Mouse (Mus musculus) G1E (cell line): ENCODE data around the gene Slc16a12. TPM values are rescaled to one million over a fixed set of nuclear protein-coding genes. Genes with fewer than 3 reads are reported as not detected.
"Not testable (repeated sequence)": the region's sequence is repeated elsewhere in the genome, so short reads cannot be mapped to it uniquely, and the experiment has no call there.

Source experiments
- ATAC-seq: 2 replicates; pipeline ENCODE4 v1.8.0; 2016; ENCODE audit warnings: mild to moderate bottlenecking; ENCODE audit not compliant: insufficient number of reproducible peaks, poor library complexity, low FRiP score, severe bottlenecking; ENCODE audit errors: extremely low read depth
- DNase-seq: peaks from one replicate; pipeline ENCODE4 v3.0.0; 2012; ENCODE audit warnings: low spot score
- H3K27me3 ChIP-seq: 2 replicates; pipeline ENCODE4 v1.6.1; 2012; ENCODE audit warnings: mild to moderate bottlenecking, low read length, inconsistent platforms; ENCODE audit not compliant: insufficient read depth
- H3K36me3 ChIP-seq: replicated peaks from 2 replicates; pipeline ENCODE3; 2012; ENCODE audit warnings: mild to moderate bottlenecking, inconsistent platforms
- H3K4me1 ChIP-seq: 2 replicates; pipeline ENCODE4 v1.6.1; 2012; ENCODE audit warnings: low read depth, low read length, inconsistent platforms, mixed read lengths; ENCODE audit not compliant: insufficient read depth
- H3K4me3 ChIP-seq: 2 replicates; pipeline ENCODE4 v1.5.1; 2012; ENCODE audit warnings: low read depth, mild to moderate bottlenecking, inconsistent platforms, low read length, moderate library complexity, mixed read lengths
- H3K9me3 ChIP-seq: replicated peaks from 2 replicates; pipeline ENCODE4 v1.6.1; 2012; ENCODE audit warnings: inconsistent platforms
- CTCF ChIP-seq: IDR thresholded peaks from 2 replicates; pipeline ENCODE4 v1.5.1; 2012; ENCODE audit warnings: low read depth, low read length, inconsistent platforms, mixed read lengths
- GATA1 ChIP-seq: IDR thresholded peaks from 2 replicates; pipeline ENCODE4 v1.6.1; 2012; ENCODE audit warnings: borderline replicate concordance, low read length, inconsistent platforms, mixed read lengths
- GATA2 ChIP-seq: IDR thresholded peaks from 2 replicates; pipeline ENCODE4 v1.6.1; 2012; ENCODE audit warnings: low read depth, low read length, inconsistent platforms, borderline replicate concordance
- POLR2AphosphoS5 ChIP-seq: IDR thresholded peaks from 2 replicates; pipeline ENCODE4 v1.6.1; 2012; ENCODE audit warnings: low read depth, low read length, inconsistent platforms; ENCODE audit not compliant: insufficient replicate concordance
- TAL1 ChIP-seq: conservative IDR thresholded peaks from 2 replicates; pipeline ENCODE4 v1.6.1; 2012; ENCODE audit warnings: low read depth, low read length, inconsistent platforms, mixed read lengths
- polyA plus RNA-seq: library from polyadenylated mRNA; stranded (reverse); fragments of >175 nt; gene quantifications from 2 replicates; pipeline ENCODE4 v1.2.3, GENCODE M21; 2012
- total RNA-seq, 2 experiments: library from RNA; stranded (forward) in 1 of 2; stranded (reverse) in 1 of 2; fragments of 200-1000 nt in 1 of 2; fragments of >200 nt in 1 of 2; fragmentation: Nextera tagmentation in 1 of 2; gene quantifications; 2 replicates each; pipeline ENCODE4 v1.2.3; 2014 to 2017

Gene Slc16a12
- total and polyA plus RNA-seq, 3 experiments, result 0.11 TPM; not detected in 2

DNA sequence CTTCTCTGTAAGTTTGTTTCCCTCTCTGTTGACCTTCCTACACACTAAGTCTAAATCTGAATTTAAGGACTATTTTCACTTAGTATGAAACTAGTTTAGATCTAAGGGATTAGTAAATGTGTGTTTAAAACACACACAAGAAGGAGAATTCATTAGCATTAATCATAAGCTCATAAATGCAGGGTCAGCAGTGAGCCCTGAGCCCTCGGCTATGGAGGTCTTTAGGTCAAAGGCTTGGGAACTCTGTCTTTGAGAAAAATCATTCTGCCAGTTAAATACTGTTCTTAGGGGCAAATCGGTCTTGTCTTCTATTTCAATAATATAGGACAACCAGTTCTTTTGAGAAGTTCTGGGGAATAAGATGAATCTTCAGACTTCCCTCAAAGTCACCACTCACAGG lies 1.9 kb upstream of the Slc16a12 start:
- H3K9me3 ChIP-seq, result no peaks in the 10 kb centered on the region
- no peak for ATAC-seq

DNA sequence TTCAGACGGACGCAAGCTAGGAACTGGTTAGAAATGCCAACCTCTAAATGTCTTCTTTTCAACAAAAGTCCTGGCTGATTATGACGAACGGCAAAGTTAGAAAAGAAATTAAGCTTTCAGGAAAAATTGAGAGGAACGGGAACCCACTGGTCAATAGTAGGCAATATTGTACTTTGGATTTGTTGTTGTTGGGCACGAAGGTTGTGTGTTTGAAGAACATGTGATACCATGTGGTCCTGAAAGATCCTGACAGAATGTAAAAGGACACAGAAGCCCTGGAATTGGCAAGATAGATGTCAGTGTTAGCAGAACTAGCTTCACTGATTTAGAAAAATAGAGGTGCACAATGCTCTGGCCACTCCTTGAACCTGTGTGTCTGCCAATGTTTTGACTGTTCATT lies 880 bp upstream of the Slc16a12 start:
- ATAC-seq, H3K4me1 ChIP-seq, H3K27me3 ChIP-seq, H3K4me3 ChIP-seq, H3K9me3 ChIP-seq, DNase-seq, H3K36me3 ChIP-seq: not testable (repeated sequence)

More for the DNA sequence above, 1.9 kb upstream of the Slc16a12 start:
- Histone ChIP-seq H3K4me1 (no peaks in the 10 kb centered on the region), H3K4me3 (no peak overlapping the region), H3K36me3 (no peaks in the 10 kb centered on the region), H3K27me3 (peaks cover 5% of the 10 kb centered on the region)
- no peak for TF ChIP-seq TAL1
- no peak for DNase-seq

DNA sequence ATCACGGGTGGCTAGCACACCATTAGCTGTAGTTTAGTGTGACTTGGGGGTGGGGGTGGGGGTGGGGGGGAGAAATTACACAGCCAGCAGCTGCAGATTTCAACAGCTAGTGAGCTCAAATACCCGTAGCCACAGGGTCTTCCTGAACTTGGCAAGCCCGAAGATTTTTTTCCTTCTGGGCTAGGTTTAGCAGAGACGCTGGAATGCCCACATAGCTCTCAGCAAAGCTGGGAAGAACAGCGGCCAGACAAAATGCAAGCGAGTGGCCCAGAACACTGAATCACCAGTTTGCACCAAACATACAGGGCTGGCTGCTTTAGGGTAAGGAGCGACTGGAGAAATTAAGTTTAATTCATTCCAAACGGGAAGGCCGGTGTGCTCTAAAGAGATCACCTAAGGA lies 888 bp downstream of the Slc16a12 start:
- no peak for TF ChIP-seq GATA2
- TF ChIP-seq CTCF, result no peak
- TF ChIP-seq TAL1, result no peak
- no peak for TF ChIP-seq GATA1
- ATAC-seq, result no peak
- peaks cover 5% of the 10 kb centered on the region for H3K27me3 ChIP-seq
- H3K36me3 ChIP-seq, result no peaks in the 10 kb centered on the region
- no peak overlapping the region for H3K4me3 ChIP-seq
- DNase-seq, result no peak
- no peaks in the 10 kb centered on the region for H3K4me1 ChIP-seq
- H3K9me3 ChIP-seq, result no peaks in the 10 kb centered on the region

DNA sequence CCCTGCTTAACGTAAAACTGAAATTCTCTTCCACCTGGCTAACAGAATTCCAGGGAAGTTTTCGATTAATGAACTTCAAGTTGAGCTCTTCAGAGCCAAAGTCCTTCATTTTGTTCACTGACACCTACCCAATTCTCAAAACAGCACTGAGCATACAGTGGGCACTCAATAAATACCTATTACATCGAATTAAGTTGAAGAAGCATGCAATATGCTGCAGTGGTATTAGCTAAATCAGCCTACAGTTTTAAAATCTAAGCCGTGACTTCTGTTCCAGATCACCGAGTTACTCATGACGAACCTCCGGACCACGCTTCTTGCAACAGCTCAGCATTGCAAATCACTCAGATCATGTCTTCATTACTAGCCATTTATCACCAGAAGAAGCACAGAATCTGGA lies 2.1 kb downstream of the Slc16a12 start:
- peaks cover 5% of the 10 kb centered on the region for H3K27me3 ChIP-seq
- no peaks in the 10 kb centered on the region for H3K4me1 ChIP-seq
- no peaks in the 10 kb centered on the region for H3K36me3 ChIP-seq
- H3K9me3 ChIP-seq, result no peaks in the 10 kb centered on the region
- no peak for ATAC-seq
- no peak for DNase-seq
- TF ChIP-seq CTCF (no peak), GATA1 (no peak), POLR2AphosphoS5 (no peak), TAL1 (no peak), GATA2 (no peak)
- H3K4me3 ChIP-seq, result no peak overlapping the region

DNA sequence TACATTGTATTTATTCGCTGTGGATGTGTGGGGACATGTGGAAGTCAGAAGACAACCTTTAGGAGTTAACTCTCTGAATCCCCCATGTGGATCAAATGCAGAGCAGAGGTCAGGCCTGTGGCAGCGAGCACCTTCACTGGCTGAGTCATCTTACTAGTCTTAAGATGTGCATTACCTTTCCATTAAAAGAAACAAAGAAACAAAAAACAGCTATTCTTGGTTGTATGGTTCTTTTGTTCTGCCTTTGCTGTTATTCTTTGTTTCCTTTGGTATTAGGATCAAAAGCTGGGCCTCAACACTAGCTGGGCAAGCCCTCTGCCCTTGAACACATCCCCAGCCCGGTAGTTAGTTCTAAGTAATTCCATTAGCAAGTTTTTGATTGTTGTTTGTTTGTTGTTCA lies 9.2 kb downstream of the Slc16a12 start:
- Histone ChIP-seq H3K4me1 (no peaks in the 10 kb centered on the region), H3K9me3 (no peaks in the 10 kb centered on the region), H3K4me3 (no peak overlapping the region), H3K27me3 (peaks cover 4% of the 10 kb centered on the region; the same call in 1 of the 2 replicates), H3K36me3 (no peaks in the 10 kb centered on the region)
- TF ChIP-seq GATA2 (no peak), CTCF (no peak), TAL1 (no peak), POLR2AphosphoS5 (no peak), GATA1 (no peak)
- ATAC-seq (no peak), DNase-seq (no peak)

DNA sequence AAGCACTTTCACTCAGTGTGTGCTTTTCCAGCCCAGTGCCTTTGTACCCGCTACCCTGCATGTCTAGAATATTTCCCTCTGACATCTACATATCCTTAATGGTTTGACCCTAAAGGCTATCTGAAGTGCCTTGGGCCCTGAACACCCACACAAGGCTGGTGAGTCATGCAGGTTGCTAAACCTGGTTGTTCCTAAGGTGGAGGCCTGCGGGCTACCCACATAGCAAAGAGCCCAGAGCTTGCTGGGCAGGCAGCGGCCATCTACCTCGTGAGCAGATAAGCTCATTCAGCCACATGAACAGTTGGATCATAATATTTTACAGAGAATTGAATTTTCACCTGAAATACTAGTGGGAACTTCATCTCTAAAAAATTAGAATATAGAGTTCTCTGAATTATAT lies 11.2 kb downstream of the Slc16a12 start:
- no peak for DNase-seq
- no peak for TF ChIP-seq GATA1
- TF ChIP-seq TAL1, result no peak
- TF ChIP-seq GATA2, result no peak
- TF ChIP-seq CTCF, result no peak
- no peak for TF ChIP-seq POLR2AphosphoS5
- H3K36me3 ChIP-seq, result no peaks in the 10 kb centered on the region

DNA sequence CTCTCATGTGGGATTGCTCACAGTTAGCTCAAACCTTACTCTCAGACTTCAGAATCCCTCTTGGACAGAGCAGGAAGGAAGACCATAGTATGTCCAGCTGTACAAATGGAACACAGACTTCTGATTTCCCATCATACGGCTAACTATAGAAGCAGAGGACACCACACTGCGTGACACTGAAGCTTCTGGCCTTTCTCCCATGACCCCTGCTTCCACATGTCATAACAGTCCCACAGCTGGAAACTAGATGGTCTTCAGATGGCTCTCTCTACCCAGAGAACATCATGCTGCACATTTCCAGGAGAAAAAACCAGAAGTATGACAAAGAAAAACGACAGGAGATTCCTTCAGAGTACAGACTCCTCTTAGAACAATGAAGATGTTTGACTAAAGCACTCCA lies 14.1 kb downstream of the Slc16a12 start:
- TF ChIP-seq GATA1 (no peak), POLR2AphosphoS5 (no peak)
- peaks cover 4% of the 10 kb centered on the region; the same call in 1 of the 2 replicates for H3K27me3 ChIP-seq
- H3K4me3 ChIP-seq, result no peak overlapping the region
- H3K4me1 ChIP-seq, result no peaks in the 10 kb centered on the region
- H3K9me3 ChIP-seq, result no peaks in the 10 kb centered on the region
- no peak for ATAC-seq
- no peak for DNase-seq
- no peaks in the 10 kb centered on the region for H3K36me3 ChIP-seq

More for the DNA sequence above, 11.2 kb downstream of the Slc16a12 start:
- ATAC-seq, result no peak
- Histone ChIP-seq H3K4me3 (no peak overlapping the region), H3K27me3 (peaks cover 4% of the 10 kb centered on the region; the same call in 1 of the 2 replicates), H3K9me3 (no peaks in the 10 kb centered on the region), H3K4me1 (no peaks in the 10 kb centered on the region)
